In the genomic region with DNA sequence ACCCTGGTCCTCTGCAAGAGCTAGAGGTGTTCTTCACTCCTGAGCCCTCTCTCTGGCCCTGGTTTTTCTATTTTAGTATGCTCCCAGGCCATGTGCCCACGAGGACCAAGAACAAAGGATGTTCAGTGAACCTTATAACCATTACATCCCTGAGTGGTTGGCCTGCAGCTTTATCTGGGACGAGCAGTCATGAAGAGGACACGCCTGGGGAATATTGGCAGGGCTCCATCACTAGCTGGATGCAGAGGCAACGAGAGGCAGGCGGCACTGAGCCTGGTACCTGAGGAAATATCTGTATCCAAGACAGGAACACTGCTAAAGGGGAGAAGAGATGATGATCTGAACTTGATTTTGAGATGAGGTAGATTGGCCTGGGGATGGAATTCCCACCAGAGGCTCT, we compare ENCODE assay signal across 22 mouse cellular contexts. TPM values are rescaled to one million over a fixed set of nuclear protein-coding genes. Genes with fewer than 3 reads are reported as not detected.
DNase-seq lines count a peak whose midpoint lies in the region; ATAC-seq and TF ChIP-seq lines count a peak whose summit lies in the region.
"Had no signal": no experiment of that assay in that cellular context is flagged by ENCODE, and none has a peak within 500 bp of the region (broad histone marks: within the 10 kb centered on the region; RNA-seq: fewer than 3 reads in every experiment).

No protein-coding gene starts in this region.

- DNase-seq in kidney, adult 2 months: peak; percentile 91
- DNase-seq in MN1 (ENCODE audit: low spot score): peak; percentile 74
- DNase-seq in brain, adult 2 months (ENCODE audit: low read depth, low spot score): peak; percentile 5
- DNase-seq in kidney, postnatal 36 days: peak; percentile 84
- no peak for DNase-seq in right cerebral cortex, postnatal 10 days (ENCODE audit: low spot score in 2 of 2)
- no peak for DNase-seq in embryonic facial prominence, embryonic 10.5 days (ENCODE audit: low spot score)
- DNase-seq: adrenal gland, postnatal 25 days; forebrain, postnatal 0 days; gastrocnemius, adult 2 months; heart, postnatal 4 days; layer of hippocampus, adult 9-11 months; lung, postnatal 36 days; right cerebral cortex, postnatal 4 days had no signal

- no peak overlapping the region for H3K4me3 ChIP-seq in kidney, adult 2 months (ENCODE audit: insufficient read depth, low read depth, low read length)
- H3K4me3 ChIP-seq in kidney, embryonic 15.5 days (replicated peaks): no peak overlapping the region
- no peak overlapping the region for H3K4me3 ChIP-seq in embryonic facial prominence, embryonic 10.5 days
- H3K4me3 ChIP-seq: gastrocnemius, adult 2 months; heart, embryonic 13.5 days; neural tube, embryonic 13.5 days had no signal

- WGBS in kidney, adult 2 months: 40% methylated on average over 5 of the region's 5 CpGs
- WGBS in kidney, embryonic 15.5 days: 62% methylated on average over 5 of the region's 5 CpGs
- WGBS in embryonic facial prominence, embryonic 10.5 days: 86% methylated on average over 5 of the region's 5 CpGs

- H3K9me3 ChIP-seq in kidney, embryonic 15.5 days (replicated peaks): no peaks in the 10 kb centered on the region
- no peaks in the 10 kb centered on the region for H3K9me3 ChIP-seq in embryonic facial prominence, embryonic 10.5 days
- H3K9me3 ChIP-seq: G1E; neural tube, embryonic 13.5 days had no signal

- no peak overlapping the region for H3K27ac ChIP-seq in kidney, adult 2 months (ENCODE audit: insufficient read depth, low read depth, low read length)
- H3K27ac ChIP-seq in kidney, embryonic 15.5 days: no peak overlapping the region
- H3K27ac ChIP-seq in embryonic facial prominence, embryonic 10.5 days (replicated peaks): no peak overlapping the region
- H3K27ac ChIP-seq: gastrocnemius, adult 2 months; heart, embryonic 13.5 days; neural tube, embryonic 13.5 days had no signal

- no peaks in the 10 kb centered on the region for H3K27me3 ChIP-seq in kidney, adult 2 months (replicated peaks; ENCODE audit: control insufficient read depth, insufficient read depth, low read length)
- 0 out of 2 replicates have a peak, but pooled peaks cover 2% of the 10 kb centered on the region for H3K27me3 ChIP-seq in kidney, embryonic 15.5 days
- no peaks in the 10 kb centered on the region for H3K27me3 ChIP-seq in embryonic facial prominence, embryonic 10.5 days (replicated peaks; ENCODE audit: low read depth, poor library complexity, severe bottlenecking)
- H3K27me3 ChIP-seq: heart, embryonic 13.5 days; neural tube, embryonic 13.5 days had no signal

- no peak for TF ChIP-seq CTCF in kidney, adult 2 months (conservative IDR thresholded peaks at IDR 0.05; ENCODE audit: insufficient read depth, insufficient read length, low read depth, low read length)

- H3K4me1 ChIP-seq in kidney, adult 2 months (ENCODE audit: control insufficient read depth, insufficient read depth, low read length): peaks cover 6% of the 10 kb centered on the region; the same call in 1 of the 2 replicates
- peaks cover 4% of the 10 kb centered on the region; the same call in 1 of the 2 replicates for H3K4me1 ChIP-seq in kidney, embryonic 15.5 days
- peaks cover 4% of the 10 kb centered on the region; the same call in 1 of the 2 replicates for H3K4me1 ChIP-seq in embryonic facial prominence, embryonic 10.5 days
- H3K4me1 ChIP-seq: neural tube, embryonic 13.5 days had no signal

- no peak overlapping the region for H3K4me2 ChIP-seq in kidney, embryonic 15.5 days
- H3K4me2 ChIP-seq: heart, embryonic 13.5 days; midbrain, embryonic 11.5 days; neural tube, embryonic 13.5 days had no signal

- no peaks in the 10 kb centered on the region for H3K36me3 ChIP-seq in kidney, adult 2 months (ENCODE audit: control insufficient read depth, insufficient read depth, low read length)
- H3K36me3 ChIP-seq in kidney, embryonic 15.5 days: no peaks in the 10 kb centered on the region
- no peaks in the 10 kb centered on the region for H3K36me3 ChIP-seq in embryonic facial prominence, embryonic 10.5 days (replicated peaks)
- H3K36me3 ChIP-seq: G1E; heart, embryonic 13.5 days; neural tube, embryonic 13.5 days had no signal

- H3K9ac ChIP-seq in kidney, embryonic 15.5 days: no peak overlapping the region
- H3K9ac ChIP-seq: forebrain, postnatal 0 days; heart, embryonic 13.5 days; neural tube, embryonic 13.5 days had no signal

- ATAC-seq in kidney, embryonic 15.5 days (replicated peaks; ENCODE audit: low FRiP score): no peak
- ATAC-seq: CD4-positive, CD25-positive, alpha-beta regulatory T cell, adult 4 months; forebrain, postnatal 0 days; hindbrain, embryonic 16.5 days had no signal

- no peak for TF ChIP-seq POLR2A in kidney, adult 2 months (IDR thresholded peaks at IDR 0.05; ENCODE audit: low read depth, low read length)

RNA-seq across cellular contexts. Expression of a gene that starts 37.3 kb away (rescaled TPM):
- polyA plus RNA-seq in kidney, adult 2 months (2012; rRNA removed): not detected in 2 replicates
- polyA plus RNA-seq in kidney, embryonic 15.5 days (2015; fragmentation: Nextera tagmentation; extraction: Ambion mirVana): not detected in 2 replicates
- polyA plus RNA-seq in embryonic facial prominence, embryonic 10.5 days (2016; fragmentation: Nextera tagmentation; extraction: Ambion mirVana): 0.36 and 0.64 TPM in 2 replicates
- polyA plus RNA-seq: CD4-positive, CD25-positive, alpha-beta regulatory T cell, adult 4 months; G1E; heart, embryonic 13.5 days; hindbrain, embryonic 16.5 days; intestine, postnatal 0 days; liver, embryonic 16.5 days had no signal

Comparison
In these comparisons a context has a peak if more than half of its experiments do, and no peak if none do; other contexts are left out.
1. DNase-seq: peak in kidney, adult 2 months (single experiment), MN1 (single experiment), brain, adult 2 months (single experiment) and kidney, postnatal 36 days (2 of 2); none in right cerebral cortex, postnatal 10 days (0 of 2) and embryonic facial prominence, embryonic 10.5 days (single experiment).